Comparison of ENCODE assay signal across 14 mouse cellular contexts in genomic region chr3:135692999-135693398, GRCm38 (mm10). TPM values are rescaled to one million over a fixed set of nuclear protein-coding genes. Genes with fewer than 3 reads are reported as not detected.
DNase-seq lines count a peak whose midpoint lies in the region; ATAC-seq lines count a peak whose summit lies in the region.
"Had no signal": no experiment of that assay in that cellular context is flagged by ENCODE, and none has a peak within 500 bp of the region (broad histone marks: within the 10 kb centered on the region; RNA-seq: fewer than 3 reads in every experiment).

No protein-coding gene starts in this region.

- peak; percentile 61 for DNase-seq in forebrain, embryonic 11.5 days (ENCODE audit: low spot score)
- peak; percentile 21 for DNase-seq in lung, postnatal 10 days
- DNase-seq in lung, postnatal 4 days, result no peak
- peak; percentile 48 for DNase-seq in adrenal gland, postnatal 25 days
- no peak for DNase-seq in hindbrain, embryonic 14.5 days (ENCODE audit: low spot score)
- DNase-seq in embryonic facial prominence, embryonic 10.5 days (ENCODE audit: low spot score), result no peak
- DNase-seq in cerebellum, adult 11-12 months, result no peak
- DNase-seq: kidney, adult 11 months; right cerebral cortex, adult 18-20 months; thymus, adult 18-20 months had no signal

- H3K4me1 ChIP-seq in forebrain, embryonic 11.5 days (replicated peaks; ENCODE audit: control insufficient read depth, insufficient read depth, low read length), result no peaks in the 10 kb centered on the region; the same call in 1 of the 2 replicates
- H3K4me1 ChIP-seq in forebrain, embryonic 12.5 days, result peaks cover 35% of the 10 kb centered on the region
- peaks cover 19% of the 10 kb centered on the region for H3K4me1 ChIP-seq in hindbrain, embryonic 14.5 days (replicated peaks; ENCODE audit: control insufficient read depth, insufficient read depth, low read length)
- H3K4me1 ChIP-seq in embryonic facial prominence, embryonic 10.5 days, result peaks cover 46% of the 10 kb centered on the region

- ATAC-seq in forebrain, embryonic 11.5 days (replicated peaks; ENCODE audit: low FRiP score), result no peak
- no peak for ATAC-seq in forebrain, embryonic 12.5 days (ENCODE audit: low FRiP score)
- ATAC-seq in hindbrain, embryonic 14.5 days (ENCODE audit: low FRiP score), result peak; percentile 21; the same call in 1 of the 2 replicates

- peaks cover 2% of the 10 kb centered on the region; the same call in 1 of the 2 replicates for H3K36me3 ChIP-seq in forebrain, embryonic 11.5 days (ENCODE audit: control insufficient read depth, insufficient read depth, low read length)
- no peaks in the 10 kb centered on the region for H3K36me3 ChIP-seq in forebrain, embryonic 12.5 days (replicated peaks)
- H3K36me3 ChIP-seq in hindbrain, embryonic 14.5 days (replicated peaks; ENCODE audit: control insufficient read depth, insufficient read depth), result no peaks in the 10 kb centered on the region
- peaks cover 6% of the 10 kb centered on the region for H3K36me3 ChIP-seq in embryonic facial prominence, embryonic 10.5 days (replicated peaks)
- H3K36me3 ChIP-seq: neural tube, embryonic 12.5 days had no signal

- no peak overlapping the region for H3K4me2 ChIP-seq in forebrain, embryonic 11.5 days (ENCODE audit: low read depth, low read length, severe bottlenecking)
- H3K4me2 ChIP-seq in forebrain, embryonic 12.5 days, result no peak overlapping the region
- H3K4me2 ChIP-seq in hindbrain, embryonic 14.5 days (replicated peaks), result no peak overlapping the region

- H3K27me3 ChIP-seq in forebrain, embryonic 11.5 days (ENCODE audit: control insufficient read depth, insufficient read depth, low read length), result no peaks in the 10 kb centered on the region
- peaks cover 10% of the 10 kb centered on the region for H3K27me3 ChIP-seq in forebrain, embryonic 12.5 days
- H3K27me3 ChIP-seq in hindbrain, embryonic 14.5 days (ENCODE audit: control insufficient read depth, insufficient read depth, low read length), result no peaks in the 10 kb centered on the region
- peaks cover 11% of the 10 kb centered on the region; the same call in 1 of the 2 replicates for H3K27me3 ChIP-seq in embryonic facial prominence, embryonic 10.5 days (replicated peaks; ENCODE audit: low read depth, poor library complexity, severe bottlenecking)
- H3K27me3 ChIP-seq: neural tube, embryonic 12.5 days had no signal

- no peak overlapping the region for H3K4me3 ChIP-seq in forebrain, embryonic 11.5 days (ENCODE audit: low read depth, low read length)
- no peak overlapping the region for H3K4me3 ChIP-seq in forebrain, embryonic 12.5 days (replicated peaks)
- no peak overlapping the region for H3K4me3 ChIP-seq in hindbrain, embryonic 14.5 days (replicated peaks; ENCODE audit: low read length)
- no peak overlapping the region for H3K4me3 ChIP-seq in embryonic facial prominence, embryonic 10.5 days
- H3K4me3 ChIP-seq: erythroblast, embryonic 14.5 days; neural tube, embryonic 12.5 days had no signal

- no peaks in the 10 kb centered on the region for H3K9me3 ChIP-seq in forebrain, embryonic 11.5 days (ENCODE audit: control insufficient read depth, low read length)
- no peaks in the 10 kb centered on the region for H3K9me3 ChIP-seq in forebrain, embryonic 12.5 days
- H3K9me3 ChIP-seq in hindbrain, embryonic 14.5 days (ENCODE audit: control insufficient read depth, low read length), result no peaks in the 10 kb centered on the region
- H3K9me3 ChIP-seq in embryonic facial prominence, embryonic 10.5 days, result peaks cover 3% of the 10 kb centered on the region; the same call in 1 of the 2 replicates
- H3K9me3 ChIP-seq: neural tube, embryonic 12.5 days had no signal

- 43% methylated on average over 3 of the region's 3 CpGs for WGBS in forebrain, embryonic 11.5 days
- WGBS in forebrain, embryonic 12.5 days, result 28% methylated on average over 3 of the region's 3 CpGs
- 13% methylated on average over 3 of the region's 3 CpGs for WGBS in hindbrain, embryonic 14.5 days
- 37% methylated on average over 3 of the region's 3 CpGs for whole genome bisulfite sequencing in embryonic facial prominence, embryonic 10.5 days

- no peak overlapping the region for H3K9ac ChIP-seq in forebrain, embryonic 11.5 days (ENCODE audit: low read length)
- H3K9ac ChIP-seq in forebrain, embryonic 12.5 days, result no peak overlapping the region
- no peak overlapping the region for H3K9ac ChIP-seq in hindbrain, embryonic 14.5 days
- H3K9ac ChIP-seq: liver, embryonic 14.5 days; neural tube, embryonic 12.5 days had no signal

- no peak overlapping the region for H3K27ac ChIP-seq in forebrain, embryonic 11.5 days (ENCODE audit: low read depth, low read length)
- no peak overlapping the region for H3K27ac ChIP-seq in forebrain, embryonic 12.5 days
- H3K27ac ChIP-seq in hindbrain, embryonic 14.5 days, result no peak overlapping the region
- no peak overlapping the region for H3K27ac ChIP-seq in embryonic facial prominence, embryonic 10.5 days (replicated peaks)
- H3K27ac ChIP-seq: liver, embryonic 14.5 days; neural tube, embryonic 12.5 days had no signal

RNA-seq across cellular contexts. Expression of gene Nfkb1, which starts 1.7 kb away (rescaled TPM):
- polyA plus RNA-seq in forebrain, embryonic 11.5 days (2014; fragmentation: Nextera tagmentation; extraction: Ambion mirVana), result 14.5 and 14.6 TPM in 2 replicates
- 9.0 and 9.7 TPM in 2 replicates for polyA plus RNA-seq in forebrain, embryonic 12.5 days (2016; fragmentation: Nextera tagmentation; extraction: Ambion mirVana)
- total RNA-seq in adrenal gland, postnatal 25 days (2021), result 68.8 and 69.5 TPM in 2 replicates
- polyA plus RNA-seq in hindbrain, embryonic 14.5 days (2014; fragmentation: Nextera tagmentation; extraction: Ambion mirVana), result 9.1 and 10.2 TPM in 2 replicates
- 12.7 and 13.3 TPM in 2 replicates for polyA plus RNA-seq in embryonic facial prominence, embryonic 10.5 days (2016; fragmentation: Nextera tagmentation; extraction: Ambion mirVana)

Comparison
In these comparisons a context has a peak if more than half of its experiments do, and no peak if none do; other contexts are left out.
1. DNase-seq: peak in forebrain, embryonic 11.5 days (single experiment), lung, postnatal 10 days (single experiment) and adrenal gland, postnatal 25 days (single experiment); none in lung, postnatal 4 days (0 of 2), hindbrain, embryonic 14.5 days (single experiment), embryonic facial prominence, embryonic 10.5 days (single experiment) and cerebellum, adult 11-12 months (single experiment).